Mouse (Mus musculus) heart, adult 2 months (tissue): ENCODE data around the gene Tex2.

ENCODE experiments used
- CTCF ChIP-seq: fragments of 200-600 bp; IDR thresholded peaks from 2 replicates; pipeline ENCODE4 v1.8.1; 2022; ENCODE audit warnings: antibody characterized with exemption, mild to moderate bottlenecking, moderate library complexity
- EP300 ChIP-seq: fragments of 200-500 bp; IDR thresholded peaks from 2 replicates; pipeline ENCODE4 v1.6.1; 2011; ENCODE audit warnings: low read depth, low read length, control low read depth; ENCODE audit not compliant: insufficient read depth
- POLR2A ChIP-seq: fragments of 200-500 bp; IDR thresholded peaks from 2 replicates; pipeline ENCODE4 v1.6.1; 2011; ENCODE audit warnings: mild to moderate bottlenecking, low read depth, low read length, control low read depth; ENCODE audit not compliant: insufficient read depth

- no peak for TF ChIP-seq CTCF
- no peak for TF ChIP-seq POLR2A
- TF ChIP-seq EP300, result no peak
Measured at GRCm38 (mm10) chr11:106465545-106465903, 147.7 kb downstream of the Tex2 start.
